Mouse (Mus musculus): ENCODE results near the gene Hoxa11.

GRCm38 (mm10) chr6:52201269-52201668, 44.3 kb downstream of the Hoxa11 start:
- TF ChIP-seq MAFK (IDR thresholded peaks at IDR 0.05; ENCODE audit: insufficient read depth, low read depth, low read length) = no peak
- no peak for TF ChIP-seq CHD2 (IDR thresholded peaks at IDR 0.05; ENCODE audit: low read depth, low read length)
